Mouse (Mus musculus) myocyte (in vitro differentiated cells): ENCODE results near the gene Ldha.

Experiments
- CEBPB ChIP-seq: IDR thresholded peaks from 2 replicates; pipeline ENCODE4 v1.6.1; 2011; ENCODE audit warnings: mild to moderate bottlenecking, moderate library complexity; ENCODE audit not compliant: poor library complexity, insufficient read depth, severe bottlenecking
- MYOD1 ChIP-seq, 3 experiments: IDR thresholded peaks; one replicate each; pipeline ENCODE4 v1.6.1; 2011; ENCODE audit warnings: control low read depth in 2 of 3, low read depth in 2 of 3, mild to moderate bottlenecking in 2 of 3, moderate library complexity in 1 of 3; ENCODE audit not compliant: insufficient read length in 2 of 3, control insufficient read depth in 1 of 3
- MYOG ChIP-seq, 3 experiments: IDR thresholded peaks; one replicate each; pipeline ENCODE4 v1.6.1; 2011; ENCODE audit warnings: control low read depth in 2 of 3, low read depth in 2 of 3, mild to moderate bottlenecking in 2 of 3; ENCODE audit not compliant: insufficient read length in 2 of 3, control insufficient read depth in 1 of 3, insufficient read depth in 1 of 3
- POLR2A ChIP-seq: IDR thresholded peaks from one replicate; pipeline ENCODE4 v1.6.1; 2011; ENCODE audit warnings: low read depth, mild to moderate bottlenecking, control low read depth, moderate library complexity; ENCODE audit not compliant: insufficient read length
- POLR2AphosphoS2 ChIP-seq: IDR thresholded peaks from one replicate; pipeline ENCODE4 v1.6.1; 2011; ENCODE audit warnings: low read depth, control low read depth; ENCODE audit not compliant: insufficient read length

DNA sequence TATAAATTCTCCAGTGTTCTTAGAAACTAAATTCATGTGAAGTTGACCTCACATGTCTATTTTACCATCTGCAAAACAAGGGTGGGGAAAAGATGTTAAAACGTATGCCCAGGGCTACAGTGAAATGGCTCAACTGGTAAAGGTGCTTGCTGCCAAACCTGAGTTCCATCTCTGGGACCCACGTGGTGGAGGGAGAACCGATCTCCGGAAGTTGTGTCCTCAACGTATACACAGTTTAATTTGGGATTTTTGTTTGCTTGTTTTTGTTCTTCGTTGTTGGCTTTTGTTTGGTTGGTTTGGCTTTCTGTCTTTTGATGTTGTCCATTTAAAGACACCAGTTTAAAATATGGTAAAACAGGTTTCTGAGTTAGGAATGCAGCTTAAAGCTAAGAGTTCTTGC, 44.5 kb upstream of the Ldha start:
- TF ChIP-seq POLR2AphosphoS2: no peak
- TF ChIP-seq MYOG (IDR thresholded peaks at IDR 0.05; ENCODE audit: control insufficient read depth in 1 of 3, insufficient read depth in 1 of 3, insufficient read length in 2 of 3, low read depth in 2 of 3): no peak
- no peak for TF ChIP-seq POLR2A
- no peak for TF ChIP-seq CEBPB
- no peak for TF ChIP-seq MYOD1 (IDR thresholded peaks at IDR 0.05; ENCODE audit: control insufficient read depth in 1 of 3, insufficient read length in 2 of 3, low read depth in 2 of 3)
